Mouse (Mus musculus) brain, embryonic 14.5 days (tissue): Measurements from ENCODE around the gene Gm13030.

Experiments
- CTCF ChIP-seq: fragments of 200-500 bp; IDR thresholded peaks from 2 replicates; pipeline ENCODE4 v1.5.1; 2012; ENCODE audit warnings: inconsistent platforms, mild to moderate bottlenecking, moderate library complexity, borderline replicate concordance; ENCODE audit not compliant: insufficient read depth, insufficient read length; ENCODE audit errors: extremely low read depth
- POLR2A ChIP-seq: fragments of 200-500 bp; IDR thresholded peaks from 2 replicates; pipeline ENCODE4 v1.6.1; 2012; ENCODE audit warnings: mild to moderate bottlenecking, inconsistent platforms, borderline replicate concordance; ENCODE audit not compliant: poor library complexity, insufficient read depth, insufficient read length, severe bottlenecking; ENCODE audit errors: extremely low read depth

GRCm38 (mm10) chr4:138921254-138922130, 47.7 kb upstream of the Gm13030 start:
- no peak for TF ChIP-seq CTCF
- no peak for TF ChIP-seq POLR2A
